Mouse (Mus musculus) kidney, embryonic 15.5 days (tissue): Measurements from ENCODE around the gene Lekr1. TPM values are rescaled to one million over a fixed set of nuclear protein-coding genes. Genes with fewer than 3 reads are reported as not detected.

Experiments used
- ATAC-seq: fragments of 200-750 bp; cut with Nextera tagmentation; replicated peaks from 2 replicates; pipeline ENCODE4 v1.8.0; 2017; ENCODE audit warnings: moderate TSS enrichment; ENCODE audit not compliant: low FRiP score
- H3K27ac ChIP-seq: fragments of 300-500 bp; sonication (generic); 2 replicates; pipeline ENCODE4 v1.5.1; 2015; ENCODE audit warnings: mild to moderate bottlenecking, inconsistent platforms
- H3K27me3 ChIP-seq: fragments of 300-500 bp; sonication (generic); 2 replicates; pipeline ENCODE4 v1.6.1; 2015; ENCODE audit warnings: inconsistent platforms
- H3K36me3 ChIP-seq: fragments of 300-500 bp; sonication (generic); 2 replicates; pipeline ENCODE4 v1.6.1; 2015; ENCODE audit warnings: inconsistent platforms
- H3K4me1 ChIP-seq: fragments of 300-500 bp; sonication (generic); 2 replicates; pipeline ENCODE4 v1.6.1; 2015; ENCODE audit warnings: inconsistent platforms
- H3K4me2 ChIP-seq: fragments of 300-500 bp; sonication (generic); 2 replicates; pipeline ENCODE4 v1.6.1; 2015; ENCODE audit warnings: moderate library complexity, mild to moderate bottlenecking, inconsistent platforms
- H3K4me3 ChIP-seq: fragments of 300-500 bp; sonication (generic); replicated peaks from 2 replicates; pipeline ENCODE4 v1.5.1; 2015; ENCODE audit warnings: mild to moderate bottlenecking, inconsistent platforms
- H3K9ac ChIP-seq: fragments of 300-500 bp; sonication (generic); 2 replicates; pipeline ENCODE4 v1.6.1; 2015; ENCODE audit warnings: mild to moderate bottlenecking, inconsistent platforms
- H3K9me3 ChIP-seq: fragments of 300-500 bp; sonication (generic); replicated peaks from 2 replicates; pipeline ENCODE4 v1.6.1; 2016; ENCODE audit warnings: inconsistent platforms
- WGBS: fragments of 180-500 bp; shearing (Covaris S2); methylation state at CpG from one replicate; pipeline ENCODE4 v1.1.7; 2015; ENCODE audit warnings: mixed read lengths; 5-methylcytosine and 5-hydroxymethylcytosine counted together
- polyA plus RNA-seq: library from polyadenylated mRNA; unstranded; fragments of >200 nt; fragmentation: Nextera tagmentation; extraction: Ambion mirVana; gene quantifications from 2 replicates; pipeline ENCODE4 v1.2.1, GENCODE M21; 2015

Lekr1 gene
- polyA plus RNA-seq, 1 experiment from 2014 or later, result 7.8 TPM

GRCm38 (mm10) chr3:65824886-65825285 is 158.9 kb downstream of the Lekr1 start:
- WGBS, result 52% methylated on average over 3 of the region's 3 CpGs
- H3K4me1 ChIP-seq, result peaks cover 4% of the 10 kb centered on the region
- no peak overlapping the region for H3K4me2 ChIP-seq
- no peaks in the 10 kb centered on the region for H3K36me3 ChIP-seq
- H3K27ac ChIP-seq, result peak overlapping the region; percentile 75
- H3K27me3 ChIP-seq, result no peaks in the 10 kb centered on the region
- ATAC-seq, result no peak
- H3K9ac ChIP-seq, result no peak overlapping the region
- H3K4me3 ChIP-seq, result no peak overlapping the region
- no peaks in the 10 kb centered on the region for H3K9me3 ChIP-seq

GRCm38 (mm10) chr3:65826716-65827115 is 160.7 kb downstream of the Lekr1 start:
- Histone ChIP-seq H3K36me3 (no peaks in the 10 kb centered on the region), H3K9ac (no peak overlapping the region), H3K27me3 (no peaks in the 10 kb centered on the region), H3K27ac (no peak overlapping the region), H3K4me2 (no peak overlapping the region), H3K9me3 (no peaks in the 10 kb centered on the region), H3K4me1 (0 out of 2 replicates have a peak, but pooled peaks cover 2% of the 10 kb centered on the region), H3K4me3 (no peak overlapping the region)
- WGBS, result 79% methylated on average over 6 of the region's 6 CpGs
- no peak for ATAC-seq

- H3K36me3 ChIP-seq, result no peaks in the 10 kb centered on the region
- no peak overlapping the region for H3K9ac ChIP-seq
- no peak overlapping the region for H3K4me3 ChIP-seq
- 0 out of 2 replicates have a peak, but pooled peaks cover 2% of the 10 kb centered on the region for H3K4me1 ChIP-seq
- H3K4me2 ChIP-seq, result no peak overlapping the region
- H3K27me3 ChIP-seq, result no peaks in the 10 kb centered on the region
- WGBS, result 80% methylated on average over 5 of the region's 5 CpGs
- H3K27ac ChIP-seq, result no peak overlapping the region
- ATAC-seq, result no peak
- H3K9me3 ChIP-seq, result no peaks in the 10 kb centered on the region
These were observed 161.4 kb downstream of the Lekr1 start for GRCm38 (mm10) chr3:65827400-65827799.

GRCm38 (mm10) chr3:65828020-65828419 is 162.0 kb downstream of the Lekr1 start:
- Histone ChIP-seq H3K36me3 (no peaks in the 10 kb centered on the region), H3K27ac (no peak overlapping the region), H3K4me2 (no peak overlapping the region), H3K27me3 (no peaks in the 10 kb centered on the region), H3K9me3 (no peaks in the 10 kb centered on the region), H3K9ac (no peak overlapping the region), H3K4me1 (0 out of 2 replicates have a peak, but pooled peaks cover 2% of the 10 kb centered on the region), H3K4me3 (no peak overlapping the region)
- WGBS, result 89% methylated on average over 3 of the region's 3 CpGs
- no peak for ATAC-seq

- Histone ChIP-seq H3K27me3 (no peaks in the 10 kb centered on the region), H3K36me3 (no peaks in the 10 kb centered on the region), H3K4me3 (no peak overlapping the region), H3K4me2 (no peak overlapping the region), H3K9ac (no peak overlapping the region), H3K4me1 (0 out of 2 replicates have a peak, but pooled peaks cover 2% of the 10 kb centered on the region), H3K27ac (no peak overlapping the region), H3K9me3 (no peaks in the 10 kb centered on the region)
- ATAC-seq, result peak; percentile 89
- WGBS, result 28% methylated on average over 7 of the region's 7 CpGs
These were observed 163.2 kb downstream of the Lekr1 start for GRCm38 (mm10) chr3:65829230-65829629.

- no peaks in the 10 kb centered on the region for H3K9me3 ChIP-seq
- H3K27ac ChIP-seq, result no peak overlapping the region
- WGBS, result 75% methylated on average over 7 of the region's 7 CpGs
- no peaks in the 10 kb centered on the region for H3K27me3 ChIP-seq
- 0 out of 2 replicates have a peak, but pooled peaks cover 2% of the 10 kb centered on the region for H3K4me1 ChIP-seq
- no peak overlapping the region for H3K9ac ChIP-seq
- no peak overlapping the region for H3K4me3 ChIP-seq
- no peaks in the 10 kb centered on the region for H3K36me3 ChIP-seq
- H3K4me2 ChIP-seq, result no peak overlapping the region
- ATAC-seq, result no peak
These were observed 164.0 kb downstream of the Lekr1 start for GRCm38 (mm10) chr3:65829943-65830483.

GRCm38 (mm10) chr3:65830801-65831200 is 164.8 kb downstream of the Lekr1 start:
- Histone ChIP-seq H3K4me2 (0 out of 2 replicates have a peak overlapping the region, but pooled peaks have one; percentile 6), H3K27ac (no peak overlapping the region), H3K9ac (no peak overlapping the region), H3K27me3 (no peaks in the 10 kb centered on the region), H3K4me1 (0 out of 2 replicates have a peak, but pooled peaks cover 2% of the 10 kb centered on the region), H3K4me3 (no peak overlapping the region), H3K36me3 (no peaks in the 10 kb centered on the region), H3K9me3 (no peaks in the 10 kb centered on the region)
- ATAC-seq, result no peak
- WGBS, result 25% methylated on average over 16 of the region's 16 CpGs

GRCm38 (mm10) chr3:65832398-65832797 is 166.4 kb downstream of the Lekr1 start:
- no peak overlapping the region for H3K27ac ChIP-seq
- no peak for ATAC-seq
- H3K4me1 ChIP-seq, result 0 out of 2 replicates have a peak, but pooled peaks cover 2% of the 10 kb centered on the region
- 51% methylated on average over 7 of the region's 7 CpGs for WGBS
- H3K9ac ChIP-seq, result no peak overlapping the region
- H3K36me3 ChIP-seq, result no peaks in the 10 kb centered on the region
- H3K27me3 ChIP-seq, result no peaks in the 10 kb centered on the region
- H3K9me3 ChIP-seq, result no peaks in the 10 kb centered on the region
- no peak overlapping the region for H3K4me2 ChIP-seq
- no peak overlapping the region for H3K4me3 ChIP-seq

GRCm38 (mm10) chr3:65836435-65836834 is 170.4 kb downstream of the Lekr1 start:
- H3K36me3 ChIP-seq, result no peaks in the 10 kb centered on the region
- no peak overlapping the region for H3K9ac ChIP-seq
- ATAC-seq, result no peak
- H3K27me3 ChIP-seq, result no peaks in the 10 kb centered on the region
- H3K4me2 ChIP-seq, result no peak overlapping the region
- H3K27ac ChIP-seq, result no peak overlapping the region
- H3K4me1 ChIP-seq, result no peaks in the 10 kb centered on the region
- no peaks in the 10 kb centered on the region for H3K9me3 ChIP-seq
- no peak overlapping the region for H3K4me3 ChIP-seq
- WGBS, result 52% methylated on average over 5 of the region's 5 CpGs

GRCm38 (mm10) chr3:65839664-65840063 is 173.6 kb downstream of the Lekr1 start:
- no peak overlapping the region for H3K27ac ChIP-seq
- no peaks in the 10 kb centered on the region for H3K36me3 ChIP-seq
- no peaks in the 10 kb centered on the region for H3K27me3 ChIP-seq
- no peaks in the 10 kb centered on the region for H3K9me3 ChIP-seq
- H3K4me2 ChIP-seq, result no peak overlapping the region
- no peak overlapping the region for H3K9ac ChIP-seq
- H3K4me1 ChIP-seq, result no peaks in the 10 kb centered on the region
- no peak overlapping the region for H3K4me3 ChIP-seq
- ATAC-seq, result no peak

GRCm38 (mm10) chr3:65841175-65841574 is 175.1 kb downstream of the Lekr1 start:
- 89% methylated on average over 8 of the region's 8 CpGs for WGBS
- no peak for ATAC-seq
- Histone ChIP-seq H3K27me3 (no peaks in the 10 kb centered on the region), H3K27ac (no peak overlapping the region), H3K9ac (no peak overlapping the region), H3K4me2 (no peak overlapping the region), H3K4me3 (no peak overlapping the region), H3K36me3 (no peaks in the 10 kb centered on the region), H3K9me3 (no peaks in the 10 kb centered on the region), H3K4me1 (no peaks in the 10 kb centered on the region)

GRCm38 (mm10) chr3:65842515-65843184 is 176.6 kb downstream of the Lekr1 start:
- no peak overlapping the region for H3K4me3 ChIP-seq
- no peaks in the 10 kb centered on the region for H3K9me3 ChIP-seq

More at GRCm38 (mm10) chr3:65842515-65843184, 176.6 kb downstream of the Lekr1 start:
- no peaks in the 10 kb centered on the region for H3K4me1 ChIP-seq
- no peak overlapping the region for H3K4me2 ChIP-seq
- no peak overlapping the region for H3K9ac ChIP-seq
- ATAC-seq, result no peak
- no peaks in the 10 kb centered on the region for H3K36me3 ChIP-seq
- H3K27ac ChIP-seq, result no peak overlapping the region
- no peaks in the 10 kb centered on the region for H3K27me3 ChIP-seq
- 85% methylated on average over 5 of the region's 5 CpGs for WGBS
